ENCODE assay signal across 8 mouse cellular contexts in genomic region chr4:109430854-109431253, GRCm38 (mm10). TPM values are rescaled to one million over a fixed set of nuclear protein-coding genes. Genes with fewer than 3 reads are reported as not detected.
DNase-seq lines count a peak whose midpoint lies in the region; ATAC-seq and TF ChIP-seq lines count a peak whose summit lies in the region.

No protein-coding gene starts in this region.

- no peaks in the 10 kb centered on the region for H3K36me3 ChIP-seq in hindbrain, postnatal 0 days (ENCODE audit: insufficient read depth, low read length)
- no peaks in the 10 kb centered on the region for H3K36me3 ChIP-seq in limb, embryonic 15.5 days
- H3K36me3 ChIP-seq in midbrain, postnatal 0 days (ENCODE audit: insufficient read depth, low read length) = no peaks in the 10 kb centered on the region

- no peak overlapping the region for H3K9ac ChIP-seq in hindbrain, postnatal 0 days (replicated peaks; ENCODE audit: low read length)
- no peak overlapping the region for H3K9ac ChIP-seq in limb, embryonic 15.5 days
- H3K9ac ChIP-seq in midbrain, postnatal 0 days (replicated peaks; ENCODE audit: low read length, poor library complexity, severe bottlenecking) = no peak overlapping the region

- WGBS in hindbrain, postnatal 0 days = 52% methylated on average over 13 of the region's 13 CpGs
- 36% methylated on average over 13 of the region's 13 CpGs for WGBS in limb, embryonic 15.5 days
- WGBS in midbrain, postnatal 0 days = 54% methylated on average over 13 of the region's 13 CpGs

- DNase-seq in ovary, postnatal 36 days (ENCODE audit: low spot score) = peak; percentile 51
- DNase-seq in ovary, postnatal 14 days (ENCODE audit: low spot score) = no peak
- peak; percentile 49 for DNase-seq in cerebellum, adult 11 months
- peak; percentile 36 for DNase-seq in forelimb bud, embryonic 11.5 days (ENCODE audit: low read depth, low spot score)
- peak; percentile 53 for DNase-seq in hindbrain, postnatal 0 days (ENCODE audit: low spot score)
- peak; percentile 9 for DNase-seq in midbrain, postnatal 0 days (ENCODE audit: low spot score)
- DNase-seq in thymus, postnatal 0 days (ENCODE audit: low spot score) = peak; percentile 48

- H3K27ac ChIP-seq in hindbrain, postnatal 0 days = no peak overlapping the region
- no peak overlapping the region for H3K27ac ChIP-seq in limb, embryonic 15.5 days
- H3K27ac ChIP-seq in midbrain, postnatal 0 days (ENCODE audit: low read depth, low read length) = no peak overlapping the region

- H3K4me2 ChIP-seq in hindbrain, postnatal 0 days (ENCODE audit: low read depth, low read length) = no peak overlapping the region
- no peak overlapping the region for H3K4me2 ChIP-seq in limb, embryonic 15.5 days
- H3K4me2 ChIP-seq in midbrain, postnatal 0 days (ENCODE audit: low read depth, low read length, poor library complexity, severe bottlenecking) = no peak overlapping the region

- no peaks in the 10 kb centered on the region for H3K27me3 ChIP-seq in hindbrain, postnatal 0 days (ENCODE audit: insufficient read depth, low read length)
- H3K27me3 ChIP-seq in limb, embryonic 15.5 days = no peaks in the 10 kb centered on the region
- no peaks in the 10 kb centered on the region for H3K27me3 ChIP-seq in midbrain, postnatal 0 days (ENCODE audit: insufficient read depth, low read length)

- H3K4me1 ChIP-seq in hindbrain, postnatal 0 days (ENCODE audit: insufficient read depth, low read length) = no peaks in the 10 kb centered on the region
- peaks cover 15% of the 10 kb centered on the region for H3K4me1 ChIP-seq in limb, embryonic 15.5 days
- no peaks in the 10 kb centered on the region for H3K4me1 ChIP-seq in midbrain, postnatal 0 days (ENCODE audit: insufficient read depth, low read length)

- no peak overlapping the region for H3K4me3 ChIP-seq in hindbrain, postnatal 0 days (ENCODE audit: low read length)
- H3K4me3 ChIP-seq in limb, embryonic 15.5 days = no peak overlapping the region
- H3K4me3 ChIP-seq in midbrain, postnatal 0 days (ENCODE audit: low read depth, low read length) = no peak overlapping the region

- H3K9me3 ChIP-seq in hindbrain, postnatal 0 days (ENCODE audit: low read length) = no peaks in the 10 kb centered on the region
- H3K9me3 ChIP-seq in limb, embryonic 15.5 days = no peaks in the 10 kb centered on the region
- no peaks in the 10 kb centered on the region for H3K9me3 ChIP-seq in midbrain, postnatal 0 days (ENCODE audit: low read length)

- TF ChIP-seq CTCF in hindbrain, postnatal 0 days (IDR thresholded peaks at IDR 0.05; ENCODE audit: low read depth) = peak; percentile 68
- TF ChIP-seq CTCF in midbrain, postnatal 0 days (IDR thresholded peaks at IDR 0.05) = peak; percentile 68

- 0 out of 2 replicates have a peak, but pooled peaks have one; percentile 16 for ATAC-seq in hindbrain, postnatal 0 days
- ATAC-seq in limb, embryonic 15.5 days (ENCODE audit: insufficient number of reproducible peaks, low FRiP score, low TSS enrichment, low read depth) = peak; percentile 31; the same call in 1 of the 2 replicates
- no peak for ATAC-seq in midbrain, postnatal 0 days (ENCODE audit: low FRiP score)

RNA-seq across cellular contexts. Expression of gene Ttc39a, which starts 24.4 kb away (rescaled TPM):
- 4.0 and 6.8 TPM in 2 replicates for total RNA-seq in hindbrain, postnatal 0 days (2014; rRNA removed)
- polyA plus RNA-seq in hindbrain, postnatal 0 days (2015; fragmentation: Nextera tagmentation; extraction: Ambion mirVana) = 5.3 and 6.4 TPM in 2 replicates
- polyA plus RNA-seq in limb, embryonic 15.5 days (2015; fragmentation: Nextera tagmentation; extraction: Ambion mirVana) = 3.2 and 4.0 TPM in 2 replicates
- total RNA-seq in midbrain, postnatal 0 days (2014; rRNA removed) = 3.2 and 5.2 TPM in 2 replicates
- 4.7 TPM in 2 replicates for polyA plus RNA-seq in midbrain, postnatal 0 days (2015; fragmentation: Nextera tagmentation; extraction: Ambion mirVana)
- polyA plus RNA-seq in thymus, postnatal 0 days (2015; fragmentation: Nextera tagmentation; extraction: Ambion mirVana) = 4.2 and 4.3 TPM in 2 replicates

RNA-seq across cellular contexts. Expression of gene Rnf11, which starts 53.7 kb away (rescaled TPM):
- total RNA-seq in hindbrain, postnatal 0 days (2014; rRNA removed) = 86.7 and 93.2 TPM in 2 replicates
- 79.2 and 80.4 TPM in 2 replicates for polyA plus RNA-seq in hindbrain, postnatal 0 days (2015; fragmentation: Nextera tagmentation; extraction: Ambion mirVana)
- polyA plus RNA-seq in limb, embryonic 15.5 days (2015; fragmentation: Nextera tagmentation; extraction: Ambion mirVana) = 40.0 and 47.4 TPM in 2 replicates
- total RNA-seq in midbrain, postnatal 0 days (2014; rRNA removed) = 158 TPM in 2 replicates
- polyA plus RNA-seq in midbrain, postnatal 0 days (2015; fragmentation: Nextera tagmentation; extraction: Ambion mirVana) = 83.4 and 89.3 TPM in 2 replicates
- 24.6 and 26.5 TPM in 2 replicates for polyA plus RNA-seq in thymus, postnatal 0 days (2015; fragmentation: Nextera tagmentation; extraction: Ambion mirVana)
